Mouse (Mus musculus) cerebellum, postnatal 4 days (tissue): Measurements from ENCODE around the gene Scube1.
A peak's percentile ranks its signal among the peaks of the same experiment; 100 is the strongest.

Experiments used
- DNase-seq, 2 experiments: peaks; one replicate each; pipeline ENCODE4 v3.0.0; 2022; ENCODE audit warnings: low spot score in 2 of 2, mixed read lengths in 1 of 2

Gene Scube1

DNA sequence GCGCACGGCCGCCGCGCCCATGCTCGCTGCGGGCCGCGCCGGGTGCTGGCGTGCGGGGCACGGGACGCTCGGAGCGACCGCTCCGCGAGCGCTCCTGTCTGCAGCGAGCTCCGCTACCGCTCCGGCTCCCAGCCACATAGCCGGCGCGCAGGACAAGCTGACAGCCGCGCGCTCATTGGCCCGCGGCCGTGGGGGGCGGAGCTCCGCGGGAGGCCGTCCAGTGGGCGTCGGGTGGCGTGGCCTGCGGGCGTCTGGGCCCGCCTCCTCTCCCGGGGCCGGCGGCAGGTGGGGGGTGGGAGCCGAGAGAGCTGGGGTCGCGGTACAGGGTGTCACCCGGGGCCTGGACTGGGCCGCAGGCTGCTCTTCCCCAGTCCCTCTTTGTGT, at the start of gene Scube1:
Gene Scube1, minus strand, starts transcription at position 136 of the 384 bp plus-strand sequence.
- peak; percentile 52 to 82 for DNase-seq

DNA sequence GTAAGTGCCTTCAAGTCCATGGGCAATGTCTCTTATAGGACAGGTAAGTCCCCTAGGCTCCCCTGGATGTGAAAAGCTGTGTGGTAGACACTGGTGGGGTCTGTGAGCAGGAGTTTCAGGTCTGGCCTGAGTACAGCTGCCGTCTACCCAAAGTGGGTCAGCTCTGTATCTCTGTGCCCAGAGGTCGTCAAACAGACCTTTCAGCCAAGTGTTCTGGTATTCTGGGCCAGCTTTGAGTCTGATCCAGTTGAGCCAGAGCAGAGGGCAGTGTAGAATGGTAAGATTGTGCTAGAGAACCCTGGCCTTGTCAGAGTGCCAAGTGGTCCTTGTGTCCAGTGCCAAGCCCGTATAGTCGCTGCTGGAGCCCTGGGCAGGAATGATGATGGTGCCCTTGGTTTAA, 48.1 kb upstream of the Scube1 start:
- DNase-seq: no peak

DNA sequence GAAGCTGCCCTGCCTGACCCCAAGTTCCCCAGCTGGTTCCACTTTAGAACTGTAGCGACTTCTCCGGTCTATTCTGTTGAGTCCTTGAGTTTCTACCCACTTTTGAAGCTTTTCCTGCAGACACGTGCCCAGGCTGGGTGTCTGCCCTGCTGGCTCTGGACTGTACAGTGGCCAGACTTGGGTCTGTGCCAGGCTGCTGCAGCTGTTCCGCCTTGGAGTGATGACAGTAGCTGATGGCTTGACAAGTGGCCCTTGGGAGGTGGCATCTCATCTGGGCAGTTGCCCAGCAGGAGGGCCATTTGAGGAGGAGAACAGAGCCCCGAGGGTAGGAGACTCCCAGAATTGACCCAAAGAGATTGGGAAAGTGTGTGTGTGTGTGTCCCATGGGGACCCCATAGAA, 47.6 kb upstream of the Scube1 start:
- peak in 1 of 2 experiments; percentile 59 for DNase-seq

DNA sequence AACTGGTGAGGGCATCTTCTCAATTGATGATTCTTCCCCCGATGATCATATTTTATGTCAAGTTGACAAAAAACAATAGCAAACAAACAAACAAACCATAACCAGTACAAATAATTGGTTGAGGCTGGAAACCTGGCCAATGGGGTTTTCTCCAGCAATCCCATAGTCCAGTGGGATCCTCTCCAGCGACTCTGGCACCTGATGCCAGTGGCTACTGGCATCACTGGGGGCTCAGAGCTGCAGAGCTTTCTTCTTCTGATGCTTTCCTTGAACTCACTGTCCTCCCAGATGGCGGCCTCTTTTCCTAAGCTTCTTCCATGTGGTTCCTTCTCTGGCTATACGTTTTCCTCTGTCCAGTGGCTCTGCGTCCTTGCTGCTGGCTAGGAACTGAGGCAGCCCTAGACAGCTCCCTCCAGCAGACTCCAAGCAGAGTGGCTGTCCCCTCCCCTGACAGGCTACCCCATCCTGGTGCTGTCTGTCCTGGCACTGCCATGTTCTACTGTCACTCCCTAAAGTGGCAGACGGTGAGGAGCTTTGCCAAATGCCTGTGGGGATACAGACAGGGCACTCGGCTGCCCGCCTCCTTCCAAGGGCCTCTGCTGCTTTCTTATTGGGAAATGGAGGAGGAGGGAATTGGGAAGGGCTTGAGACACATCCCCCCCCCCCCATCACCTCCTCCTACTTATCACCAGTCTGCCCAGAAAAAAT, 46.7 kb upstream of the Scube1 start:
- peak in 1 of 2 experiments; percentile 79 for DNase-seq

DNA sequence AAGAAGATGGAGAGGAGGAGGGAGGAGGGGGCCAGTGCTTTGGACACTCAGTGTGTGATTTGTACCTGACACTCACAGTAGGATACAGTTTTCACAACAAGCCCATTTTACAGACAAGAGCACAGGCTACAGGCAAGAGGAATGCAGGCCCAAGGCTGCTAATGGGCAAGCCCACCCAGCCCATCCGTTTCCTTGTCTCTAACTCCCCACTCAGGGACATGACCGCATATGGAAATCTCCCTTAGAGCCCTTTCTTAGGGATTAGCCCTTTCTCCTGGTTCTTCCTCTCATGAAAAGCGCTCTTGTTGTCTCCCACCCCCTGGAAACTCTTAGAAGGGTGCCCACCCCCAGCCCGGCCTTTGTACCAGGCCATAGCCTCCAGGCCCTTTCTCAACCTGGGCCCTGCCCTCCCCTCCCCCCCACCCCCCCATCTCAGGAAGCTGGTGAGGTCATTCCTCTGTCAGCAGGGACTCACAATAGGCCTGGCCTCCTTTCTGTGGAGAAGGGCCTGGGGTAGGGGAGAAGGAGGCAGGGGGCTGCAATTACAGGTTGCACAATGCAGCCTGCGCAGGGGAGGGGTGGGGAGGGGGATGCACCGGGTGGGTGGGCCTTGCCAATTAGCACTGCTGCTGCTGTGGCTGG, 40.7 kb upstream of the Scube1 start:
- no peak for DNase-seq

DNA sequence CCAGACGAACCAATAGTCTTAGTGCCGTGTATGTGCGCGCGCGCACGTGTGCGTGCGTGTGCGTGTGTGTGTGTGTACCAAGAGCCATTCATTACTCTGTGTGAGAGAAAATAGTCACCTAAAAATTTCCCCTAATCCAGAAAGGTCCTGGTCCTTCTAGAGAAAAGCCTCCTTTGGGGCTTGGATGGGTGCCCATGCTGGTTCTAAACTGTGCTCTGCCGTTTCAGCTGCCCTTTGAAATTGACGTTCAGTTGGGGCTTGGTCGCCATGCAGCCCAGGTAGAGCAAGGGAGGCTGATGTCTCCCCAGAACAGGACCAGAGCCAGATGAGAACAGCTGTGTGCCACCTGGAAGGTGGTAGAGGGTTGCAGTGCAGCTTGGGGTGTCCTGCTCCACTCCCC, 36.7 kb upstream of the Scube1 start:
- DNase-seq: no peak

DNA sequence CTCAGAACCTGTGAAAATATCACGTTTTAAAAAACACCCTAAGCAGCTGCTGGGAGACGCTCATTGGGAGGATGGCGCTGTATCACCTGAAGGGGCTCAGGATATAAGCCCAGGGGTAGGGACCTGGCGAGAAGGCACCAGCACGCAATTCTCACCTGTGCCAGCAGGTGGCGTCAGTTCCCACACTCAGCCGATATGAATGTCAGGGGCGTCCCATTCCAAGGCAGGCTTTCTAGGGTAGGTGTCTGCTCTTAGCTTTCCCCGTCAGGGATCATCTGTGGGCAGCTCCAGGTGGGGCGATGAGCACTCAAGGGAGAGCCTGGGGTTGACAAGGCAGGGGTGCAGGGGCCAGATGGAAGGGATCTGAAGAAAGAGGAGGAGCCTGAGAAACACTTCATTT, 35.9 kb upstream of the Scube1 start:
- peak; percentile 60 to 82 for DNase-seq

DNA sequence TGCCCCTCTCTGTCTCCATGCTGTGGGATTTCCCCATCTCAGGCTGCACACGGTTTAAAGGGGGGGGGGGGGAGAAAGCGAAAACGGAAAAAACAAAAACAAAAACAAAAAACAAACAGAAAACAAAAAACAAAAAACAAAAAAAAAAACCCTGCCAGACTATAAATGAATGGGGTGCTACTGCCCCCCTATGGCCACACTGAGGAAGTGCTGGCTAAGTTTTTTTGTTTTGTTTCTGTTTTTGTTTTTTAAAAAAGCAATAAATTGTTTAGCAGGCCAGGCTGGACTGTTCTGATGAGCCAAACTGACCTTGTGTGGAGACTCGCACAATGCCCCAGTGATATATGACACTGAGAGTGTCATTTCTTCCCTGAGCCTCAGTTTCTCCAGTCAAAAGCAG, 34.1 kb upstream of the Scube1 start:
- no peak for DNase-seq

DNA sequence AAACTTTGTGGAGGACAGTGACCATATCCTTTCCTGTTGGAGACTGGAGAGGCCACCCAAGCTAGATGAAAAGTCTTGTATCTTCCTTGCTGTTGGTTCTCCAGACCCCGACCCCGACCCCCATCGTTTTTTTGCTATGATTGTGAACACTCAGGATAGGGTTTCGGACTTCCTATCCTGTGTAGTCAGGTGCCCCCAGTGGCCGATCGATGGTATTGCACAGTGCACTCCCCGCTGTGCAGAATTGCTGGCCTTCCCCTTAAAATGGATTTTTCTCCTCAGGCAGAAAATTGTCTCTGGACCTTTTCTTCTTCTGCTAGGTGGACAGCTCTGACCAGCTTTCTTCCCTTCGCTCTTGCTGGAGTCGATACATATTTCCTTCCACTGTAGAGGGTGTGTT, 31.9 kb upstream of the Scube1 start:
- DNase-seq: peak in 1 of 2 experiments; percentile 54

DNA sequence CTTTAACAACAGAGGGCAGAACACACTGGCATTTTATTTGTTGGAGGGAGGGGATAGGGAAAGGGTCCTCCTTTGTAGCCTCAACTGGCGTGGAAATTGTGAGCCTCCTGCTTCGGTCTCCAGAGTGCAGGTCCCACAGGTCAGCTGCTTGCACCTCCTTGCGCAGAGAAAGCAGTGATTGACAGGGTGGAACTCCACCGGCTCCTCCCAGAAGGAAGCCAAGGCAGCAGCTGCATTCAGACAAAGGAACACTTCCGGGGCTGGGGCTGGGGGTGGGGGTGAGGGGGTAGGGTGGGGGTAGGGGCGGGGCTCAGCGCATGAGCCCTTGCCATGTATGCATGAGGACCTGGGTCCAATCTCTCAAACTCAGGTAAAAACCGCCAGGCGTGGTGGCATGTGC, 24.6 kb upstream of the Scube1 start:
- DNase-seq: no peak

DNA sequence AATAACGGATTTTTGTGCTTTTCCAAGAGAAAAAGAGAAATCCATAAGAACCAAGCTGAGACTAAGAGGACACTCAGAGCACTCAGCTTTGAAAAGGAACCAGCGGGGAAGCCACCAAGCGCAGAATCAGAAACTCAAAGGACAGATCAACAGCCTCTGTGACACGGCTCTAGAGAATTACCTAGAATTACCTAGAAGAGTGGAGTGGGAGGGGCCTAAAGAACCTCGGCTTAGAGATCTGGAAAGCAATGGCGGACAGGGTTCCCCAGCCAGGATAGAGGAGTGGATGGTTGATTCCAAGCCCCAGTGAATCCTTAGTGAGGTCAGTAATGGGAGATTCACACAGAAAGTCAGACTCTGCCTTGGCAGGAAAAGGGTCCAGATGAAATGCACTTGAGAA, 24.2 kb upstream of the Scube1 start:
- DNase-seq: no peak

DNA sequence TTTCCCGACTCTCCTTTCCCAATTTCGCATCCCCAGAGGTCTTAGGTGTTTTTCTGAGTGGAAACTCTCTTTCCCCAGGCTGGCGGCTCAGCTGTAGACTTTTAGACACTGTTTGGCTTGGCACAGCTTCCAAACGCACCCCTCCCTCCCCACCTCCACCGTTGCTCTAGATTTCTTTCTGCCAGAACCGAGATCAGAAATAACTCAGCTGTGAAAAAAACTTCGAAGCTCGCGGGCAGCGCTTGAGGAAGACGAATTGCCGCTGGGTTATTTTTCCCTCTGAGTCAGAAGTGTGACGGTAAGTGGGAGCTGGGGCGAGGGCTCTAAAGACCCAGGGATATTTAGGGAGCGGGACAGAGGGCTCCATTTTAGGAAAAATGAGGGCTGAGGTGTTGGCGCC, 21.5 kb upstream of the Scube1 start:
- DNase-seq: no peak

DNA sequence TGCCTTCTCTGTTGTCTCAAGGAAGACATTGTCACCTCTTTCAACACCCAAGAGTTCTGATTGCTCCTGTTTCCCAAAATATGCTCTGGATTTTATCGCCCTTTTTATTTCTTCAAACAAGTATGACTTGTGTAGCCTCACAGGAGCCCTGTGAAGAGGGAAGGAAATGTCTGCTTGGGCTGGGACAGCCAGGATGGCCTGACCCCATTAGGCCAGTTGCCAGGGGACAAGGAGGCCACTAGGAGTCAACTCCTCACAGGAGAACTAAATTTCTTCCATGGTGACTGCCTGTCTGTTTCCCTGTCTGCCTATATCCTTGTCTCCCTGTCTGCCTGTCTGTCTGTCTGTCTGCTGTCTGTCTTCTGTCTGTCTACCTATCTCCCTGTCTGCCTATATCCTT, 17.2 kb upstream of the Scube1 start:
- no peak for DNase-seq

DNA sequence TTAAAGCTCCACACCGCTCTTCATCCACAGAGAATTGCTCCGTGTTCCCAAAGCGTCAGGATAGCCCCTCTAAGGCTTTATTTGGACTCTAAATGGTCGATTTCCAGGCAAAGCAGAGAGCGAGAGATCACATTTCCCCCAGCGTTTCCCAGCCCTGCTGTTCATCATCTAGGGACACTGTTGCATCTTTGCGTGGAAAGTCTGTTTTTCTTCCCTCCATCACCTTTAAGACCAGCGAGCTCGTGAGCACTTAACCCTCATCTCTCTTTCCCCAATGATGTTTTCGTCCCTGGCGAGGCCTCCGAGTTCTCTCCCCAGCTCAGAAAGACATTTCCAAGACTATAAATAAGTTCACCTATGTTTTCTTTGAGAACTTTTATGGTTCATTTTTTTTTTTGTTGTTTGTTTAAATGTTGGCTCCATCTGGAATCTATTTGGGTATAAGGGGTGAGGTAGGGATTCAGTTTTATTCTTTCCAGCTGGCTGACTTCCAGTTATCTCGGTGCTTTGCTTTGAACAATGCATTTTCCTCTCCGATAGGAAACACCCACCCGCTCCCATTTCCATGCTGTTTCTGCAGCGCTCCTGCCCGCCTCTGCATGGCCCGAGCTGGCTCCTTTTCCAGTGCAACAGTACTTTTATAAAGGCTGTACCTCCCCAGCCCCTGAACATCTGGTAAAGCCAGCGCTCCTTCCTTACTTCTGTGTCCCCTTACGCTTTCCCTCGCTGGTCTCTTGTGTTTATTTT, 16.0 kb upstream of the Scube1 start:
- DNase-seq: no peak

DNA sequence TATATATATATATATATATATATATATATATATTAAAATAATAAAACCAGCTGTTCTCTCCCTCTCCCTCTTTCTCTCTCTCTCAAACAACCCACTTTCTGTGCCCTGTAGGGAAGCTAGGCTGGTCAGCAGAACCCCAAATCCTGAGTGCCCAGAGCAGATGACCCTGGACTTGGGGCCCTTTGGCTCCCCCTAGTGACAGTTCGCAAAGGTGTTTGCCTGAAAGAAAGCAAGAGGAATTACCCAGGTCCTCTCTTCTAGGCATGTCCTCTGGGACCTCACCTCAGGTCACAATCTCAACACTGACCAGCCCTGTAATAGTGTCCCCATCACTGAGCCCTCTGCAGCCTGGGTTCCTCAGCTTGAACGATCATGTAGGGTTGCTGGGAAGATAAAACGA, 2.8 kb upstream of the Scube1 start:
- peak; percentile 54 to 64 for DNase-seq

DNA sequence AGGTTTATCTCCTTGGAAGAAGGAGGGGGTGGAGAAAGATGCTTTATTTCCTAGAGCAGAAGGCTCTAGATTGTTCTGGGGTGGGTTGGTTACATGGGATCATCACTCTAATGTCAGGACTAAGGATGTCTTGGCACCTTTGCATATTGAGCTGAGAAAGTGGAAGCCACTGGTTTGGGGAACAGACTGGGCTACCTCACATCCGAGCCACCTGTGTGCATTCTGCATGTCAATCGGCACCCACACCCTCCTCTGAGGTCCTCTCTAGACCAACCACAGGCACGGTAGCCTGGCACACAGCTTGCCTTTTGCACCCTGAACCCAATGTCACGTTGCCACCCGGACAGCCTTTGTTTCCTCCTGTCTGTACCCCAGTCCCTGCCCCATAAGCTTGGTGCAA, 1.9 kb upstream of the Scube1 start:
- no peak for DNase-seq

DNA sequence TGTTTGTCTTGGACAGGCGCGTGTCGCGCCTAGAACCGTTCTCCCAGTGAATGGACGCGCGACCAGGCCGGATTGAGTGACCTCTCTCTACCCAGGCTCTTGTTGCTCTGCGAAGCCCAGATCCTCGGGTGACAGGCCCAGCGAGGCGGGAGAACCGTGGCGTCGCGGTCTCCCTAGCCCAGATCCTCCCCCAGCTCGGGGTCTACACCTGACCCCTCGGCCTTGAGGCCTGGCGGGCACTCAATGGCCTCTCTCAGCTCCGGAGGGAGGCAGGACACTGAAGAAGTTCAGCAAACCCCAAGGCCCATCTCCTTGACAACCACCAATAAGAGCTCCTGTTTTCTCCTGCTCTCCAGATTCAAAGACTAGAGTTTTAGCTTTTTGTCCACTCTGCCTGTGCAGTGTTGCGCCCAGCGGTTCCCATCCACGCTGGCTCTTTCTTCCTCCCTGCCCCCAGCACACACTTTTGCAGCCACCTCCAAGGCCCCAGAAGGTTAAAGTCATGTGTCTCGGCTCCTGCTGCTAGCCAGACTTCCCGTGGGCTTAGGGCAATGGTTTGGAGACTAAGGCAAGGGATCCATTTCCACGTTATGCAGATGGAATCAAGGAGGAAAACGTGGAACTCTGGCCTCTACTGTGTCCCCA, 857 bp upstream of the Scube1 start:
- no peak for DNase-seq

DNA sequence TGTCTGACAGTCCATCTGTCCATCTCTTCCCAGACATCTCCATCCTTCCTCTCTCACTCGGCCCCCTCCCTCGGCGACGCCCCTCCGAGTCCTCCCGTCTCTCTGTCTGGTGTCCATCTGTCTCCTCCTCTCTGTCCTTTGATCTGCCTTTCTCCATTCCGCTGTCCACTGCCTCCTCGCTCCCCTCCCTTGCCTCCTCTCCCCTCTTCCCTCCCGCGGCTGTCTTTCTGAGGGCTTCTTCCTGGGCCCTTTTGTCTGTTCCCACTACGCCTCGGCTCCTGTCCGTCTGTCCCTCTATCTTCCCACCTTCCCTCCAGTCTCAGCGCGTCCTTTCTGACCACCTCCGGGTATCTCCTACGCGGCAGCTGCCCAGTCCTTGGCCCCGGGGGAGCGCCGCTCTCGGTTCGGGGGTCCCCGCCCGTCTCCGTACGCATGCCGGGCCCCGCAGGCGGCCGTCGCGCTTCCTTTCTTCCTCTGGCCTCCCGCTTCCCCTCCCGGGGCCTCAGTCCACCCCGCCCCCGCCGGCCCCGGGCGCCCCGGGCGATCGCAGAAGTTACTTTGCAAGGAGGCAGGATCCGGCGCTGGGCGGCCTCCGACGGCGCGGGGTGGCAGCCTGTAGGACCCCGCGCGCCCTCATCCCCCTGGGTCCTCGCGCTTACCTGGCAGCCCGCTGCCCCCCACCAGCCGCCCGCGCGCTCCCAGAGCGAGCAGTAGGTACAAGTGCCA, 498 bp downstream of the Scube1 start:
- DNase-seq: no peak

DNA sequence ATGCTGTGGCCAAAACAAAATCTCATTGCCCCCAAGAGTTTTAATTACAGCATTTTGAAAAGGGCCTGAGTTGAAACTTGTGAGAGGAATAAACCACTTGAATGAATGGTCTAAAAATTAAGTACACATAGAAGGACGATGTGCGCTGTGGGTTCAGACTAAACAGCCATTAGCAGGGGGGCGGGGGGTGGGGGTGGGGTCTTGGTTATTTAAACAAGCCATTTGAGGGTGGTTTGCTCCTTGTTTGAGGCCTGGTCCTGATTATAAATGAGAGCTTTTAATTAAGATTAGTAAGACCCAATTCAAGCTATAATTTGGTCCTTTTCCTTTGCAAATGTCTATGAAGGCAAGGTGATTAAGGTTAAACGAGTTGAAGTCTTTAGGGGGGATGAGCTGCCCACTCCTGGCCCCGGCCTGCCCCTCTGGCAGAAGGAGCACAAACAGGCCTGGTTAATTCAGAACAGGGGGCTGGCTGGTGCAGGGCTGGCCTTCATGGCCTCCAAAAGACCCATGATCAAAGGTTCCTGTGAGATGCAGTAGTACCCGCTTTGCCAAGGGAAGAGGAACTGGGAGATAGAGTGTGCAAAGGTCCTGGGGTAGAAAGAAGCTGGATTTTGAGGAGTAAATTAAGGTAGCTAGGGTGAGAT, 9.1 kb downstream of the Scube1 start:
- no peak for DNase-seq

DNA sequence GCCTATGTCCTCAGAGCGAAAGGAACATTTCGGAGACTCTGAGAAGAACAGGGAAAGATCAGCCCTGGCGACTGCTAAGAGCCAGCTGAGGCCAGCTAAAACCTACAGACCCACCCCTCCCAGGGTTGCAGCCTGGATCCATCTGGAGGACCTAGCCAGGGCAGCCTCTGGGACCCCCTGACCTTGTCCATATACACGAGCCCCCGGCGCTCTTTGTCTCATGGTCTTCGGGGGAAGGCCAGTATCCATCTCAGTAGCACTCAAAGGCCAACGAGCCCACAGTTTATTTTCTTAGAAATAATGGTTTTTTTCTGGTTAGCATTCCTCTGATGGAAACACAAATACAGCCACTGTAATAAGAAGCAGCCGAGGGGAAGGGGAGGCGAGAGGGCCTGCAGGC, 12.0 kb downstream of the Scube1 start:
- DNase-seq: no peak

DNA sequence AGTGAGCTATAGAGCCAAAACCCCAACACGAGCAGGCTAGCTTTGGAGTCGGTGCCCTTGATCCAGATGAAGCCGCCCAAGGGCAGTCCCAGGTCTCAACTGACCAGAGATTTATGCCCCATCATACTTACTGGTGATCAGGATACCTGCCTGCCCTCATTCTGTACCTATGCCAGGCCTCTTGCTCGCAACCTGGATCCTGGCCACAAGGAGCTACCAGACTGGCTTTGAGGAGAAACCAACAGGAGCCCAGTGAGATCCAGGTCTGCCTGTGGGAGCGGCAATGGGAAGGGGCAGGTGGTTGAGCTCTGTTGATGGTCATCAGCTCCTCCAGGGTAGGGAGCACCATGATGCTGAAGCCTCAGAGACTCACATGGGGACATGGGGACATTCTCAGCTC, 12.5 kb downstream of the Scube1 start:
- DNase-seq: no peak
